Mouse (Mus musculus) lung, adult 2 months (tissue): Measurements from ENCODE around the gene Dnajb1.

Experiments used
- CTCF ChIP-seq: fragments of 200-500 bp; IDR thresholded peaks from 2 replicates; pipeline ENCODE4 v1.5.1; 2011; ENCODE audit warnings: mild to moderate bottlenecking, low read length, control low read depth; ENCODE audit not compliant: insufficient read depth
- POLR2A ChIP-seq: fragments of 200-500 bp; IDR thresholded peaks from 2 replicates; pipeline ENCODE4 v1.6.1; 2011; ENCODE audit warnings: low read depth, mild to moderate bottlenecking, control low read depth, low read length, borderline replicate concordance; ENCODE audit errors: extremely low read depth

DNA sequence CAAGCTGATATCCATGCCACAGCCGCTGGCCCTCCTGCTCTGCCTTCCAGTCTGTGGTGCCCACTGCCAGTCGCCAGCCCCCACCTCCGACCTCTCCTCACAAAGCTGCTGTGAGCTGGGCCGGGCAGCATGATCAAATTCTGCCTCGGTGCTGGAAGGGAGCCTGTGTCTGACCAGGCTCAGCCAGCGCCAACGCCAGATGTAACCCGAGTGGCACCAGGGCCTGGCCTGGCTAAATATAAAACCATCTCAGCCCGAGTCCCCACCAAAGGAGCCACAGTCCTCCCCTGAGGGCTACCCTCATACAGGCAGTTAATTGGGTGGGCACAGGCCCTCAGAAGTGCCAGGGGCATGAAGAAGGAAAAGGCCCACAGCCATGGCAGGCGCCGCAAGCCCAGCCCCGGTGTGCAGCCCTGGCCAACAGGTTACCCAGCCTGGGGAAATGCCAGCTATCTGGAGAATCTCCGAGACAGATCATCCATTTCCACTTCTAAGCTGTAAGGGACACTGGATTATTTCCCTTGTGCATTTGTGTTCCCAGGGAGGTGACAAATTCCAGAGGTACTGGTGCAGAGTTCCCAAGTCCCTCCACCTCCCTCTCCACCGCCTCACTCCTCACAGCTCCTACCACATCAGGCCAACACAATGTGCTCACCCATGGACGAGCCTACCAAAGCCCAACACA lies 33.2 kb upstream of the Dnajb1 start:
- TF ChIP-seq POLR2A, result no peak
- no peak for TF ChIP-seq CTCF
